Mouse (Mus musculus) MEL (cell line): ENCODE results near the gene Blm. TPM values are rescaled to one million over a fixed set of nuclear protein-coding genes. Genes with fewer than 3 reads are reported as not detected.
A peak's percentile ranks its signal among the peaks of the same experiment; 100 is the strongest.

Source experiments
- DNase-seq: peaks from one replicate; pipeline ENCODE4 v3.0.0; 2011; ENCODE audit warnings: low read depth, low spot score
- H3K27ac ChIP-seq: 2 replicates; pipeline ENCODE4 v1.5.1; 2012; ENCODE audit warnings: low read depth, mild to moderate bottlenecking, control low read depth, low read length, moderate library complexity; ENCODE audit not compliant: control insufficient read depth
- H3K27me3 ChIP-seq, 2 experiments: fragments of 150-350 bp in 1 of 2; sonication (generic) in 1 of 2; 2 replicates each; pipeline ENCODE4 v1.6.1; 2012; ENCODE audit warnings: low read length in 2 of 2, mild to moderate bottlenecking in 2 of 2, improper control_type of control experiment in 1 of 2, moderate library complexity in 1 of 2; ENCODE audit not compliant: insufficient read depth in 2 of 2, control insufficient read depth in 1 of 2
- H3K36me3 ChIP-seq, 2 experiments: 2 replicates each; pipeline ENCODE4 v1.6.1; 2012 to 2014; ENCODE audit warnings: low read length in 2 of 2, improper control_type of control experiment in 1 of 2, inconsistent platforms in 1 of 2, mild to moderate bottlenecking in 1 of 2; ENCODE audit not compliant: insufficient read depth in 2 of 2, control insufficient read depth in 1 of 2
- H3K4me1 ChIP-seq, 2 experiments: fragments of 150-350 bp in 1 of 2; sonication (generic) in 1 of 2; 2 replicates each; pipeline ENCODE4 v1.6.1; 2012; ENCODE audit warnings: low read length in 2 of 2, improper control_type of control experiment in 1 of 2, mild to moderate bottlenecking in 1 of 2; ENCODE audit not compliant: insufficient read depth in 2 of 2, control insufficient read depth in 1 of 2
- H3K4me3 ChIP-seq, 2 experiments: fragments of 150-350 bp in 1 of 2; sonication (generic) in 1 of 2; 2 replicates each; pipeline ENCODE4 v1.5.1; 2012; ENCODE audit warnings: low read depth in 2 of 2, low read length in 2 of 2, mild to moderate bottlenecking in 2 of 2, moderate library complexity in 2 of 2, control low read depth in 1 of 2, improper control_type of control experiment in 1 of 2; ENCODE audit not compliant: control insufficient read depth in 1 of 2, insufficient read depth in 1 of 2
- H3K79me2 ChIP-seq: 2 replicates; pipeline ENCODE4 v1.6.1; 2012; ENCODE audit warnings: mild to moderate bottlenecking, low read length, moderate library complexity; ENCODE audit not compliant: control insufficient read depth, poor library complexity, insufficient read depth
- H3K9ac ChIP-seq: 2 replicates; pipeline ENCODE4 v1.6.1; 2012; ENCODE audit warnings: low read depth, mild to moderate bottlenecking, control low read depth, low read length, moderate library complexity; ENCODE audit not compliant: control insufficient read depth, poor library complexity, severe bottlenecking
- H3K9me3 ChIP-seq: fragments of 150-350 bp; sonication (generic); replicated peaks from 2 replicates; pipeline ENCODE4 v1.6.1; 2012; ENCODE audit warnings: mild to moderate bottlenecking, low read length, improper control_type of control experiment, moderate library complexity; ENCODE audit not compliant: insufficient read depth
- BHLHE40 ChIP-seq: IDR thresholded peaks from 2 replicates; pipeline ENCODE4 v1.6.1; 2012; ENCODE audit warnings: low read depth, mild to moderate bottlenecking, inconsistent platforms, low read length, improper control_type of control experiment, borderline replicate concordance
- CHD1 ChIP-seq: IDR thresholded peaks from 2 replicates; pipeline ENCODE4 v1.6.1; 2012; ENCODE audit warnings: low read depth, mild to moderate bottlenecking, inconsistent platforms, low read length, improper control_type of control experiment
- CHD2 ChIP-seq: IDR thresholded peaks from 2 replicates; pipeline ENCODE4 v1.6.1; 2011; ENCODE audit warnings: low read length, improper control_type of control experiment
- CTCF ChIP-seq, 3 experiments: IDR thresholded peaks in 2 of 3; conservative IDR thresholded peaks in 1 of 3; 2 replicates each; pipeline ENCODE4 v1.5.1; 2011 to 2012; ENCODE audit warnings: low read length in 3 of 3, low read depth in 2 of 3, mild to moderate bottlenecking in 2 of 3, improper control_type of control experiment in 1 of 3, inconsistent platforms in 1 of 3, mixed read lengths in 1 of 3, moderate library complexity in 1 of 3; ENCODE audit not compliant: control insufficient read depth in 1 of 3, insufficient read depth in 1 of 3, poor library complexity in 1 of 3, severe bottlenecking in 1 of 3
- E2F4 ChIP-seq: IDR thresholded peaks from 2 replicates; pipeline ENCODE4 v1.6.1; 2011; ENCODE audit warnings: low read depth, low read length, improper control_type of control experiment, borderline replicate concordance
- ELF1 ChIP-seq: IDR thresholded peaks from 2 replicates; pipeline ENCODE4 v1.6.1; 2014; ENCODE audit warnings: low read depth, mild to moderate bottlenecking, inconsistent platforms, low read length, improper control_type of control experiment, moderate library complexity
- EP300 ChIP-seq, 2 experiments: IDR thresholded peaks; 2 replicates each; pipeline ENCODE4 v1.6.1; 2011; ENCODE audit warnings: improper control_type of control experiment in 2 of 2, low read length in 2 of 2, low read depth in 1 of 2, mild to moderate bottlenecking in 1 of 2
- ETS1 ChIP-seq: IDR thresholded peaks from 2 replicates; pipeline ENCODE4 v1.6.1; 2012; ENCODE audit warnings: low read depth, mild to moderate bottlenecking, inconsistent platforms, low read length, improper control_type of control experiment, moderate library complexity
- GABPA ChIP-seq: IDR thresholded peaks from 2 replicates; pipeline ENCODE4 v1.6.1; 2012; ENCODE audit warnings: low read depth, mild to moderate bottlenecking, inconsistent platforms, low read length, improper control_type of control experiment, moderate library complexity
- GATA1 ChIP-seq: IDR thresholded peaks from 2 replicates; pipeline ENCODE4 v1.6.1; 2011; ENCODE audit warnings: low read depth, low read length, improper control_type of control experiment
- HCFC1 ChIP-seq: IDR thresholded peaks from 2 replicates; pipeline ENCODE4 v1.6.1; 2012; ENCODE audit warnings: low read depth, mild to moderate bottlenecking, inconsistent platforms, low read length, improper control_type of control experiment, moderate library complexity
- JUND ChIP-seq: IDR thresholded peaks from 2 replicates; pipeline ENCODE4 v1.6.1; 2011; ENCODE audit warnings: low read depth, mild to moderate bottlenecking, improper control_type of control experiment, low read length
- KAT2A ChIP-seq: conservative IDR thresholded peaks from 2 replicates; pipeline ENCODE4 v1.6.1; 2012; ENCODE audit warnings: low read depth, low read length, improper control_type of control experiment, inconsistent platforms
- MAFK ChIP-seq: IDR thresholded peaks from 2 replicates; pipeline ENCODE4 v1.6.1; 2011; ENCODE audit warnings: low read depth, mild to moderate bottlenecking, low read length, improper control_type of control experiment, borderline replicate concordance
- MAX ChIP-seq: IDR thresholded peaks from 2 replicates; pipeline ENCODE4 v1.6.1; 2011; ENCODE audit warnings: low read length, improper control_type of control experiment
- MAZ ChIP-seq: IDR thresholded peaks from 2 replicates; pipeline ENCODE4 v1.6.1; 2012; ENCODE audit warnings: low read depth, mild to moderate bottlenecking, inconsistent platforms, low read length, improper control_type of control experiment
- MEF2A ChIP-seq: IDR thresholded peaks from 2 replicates; pipeline ENCODE4 v1.6.1; 2014; ENCODE audit warnings: low read depth, mild to moderate bottlenecking, inconsistent platforms, low read length, improper control_type of control experiment; ENCODE audit not compliant: poor library complexity, insufficient replicate concordance, severe bottlenecking; ENCODE audit errors: extremely low read depth
- MXI1 ChIP-seq: IDR thresholded peaks from 2 replicates; pipeline ENCODE4 v1.6.1; 2011; ENCODE audit warnings: mild to moderate bottlenecking, low read depth, low read length, improper control_type of control experiment
- MYB ChIP-seq: IDR thresholded peaks from 2 replicates; pipeline ENCODE4 v1.6.1; 2011; ENCODE audit warnings: mild to moderate bottlenecking, low read depth, low read length, improper control_type of control experiment
- MYC ChIP-seq: IDR thresholded peaks from 2 replicates; pipeline ENCODE4 v1.6.1; 2011; ENCODE audit warnings: low read depth, mild to moderate bottlenecking, low read length, improper control_type of control experiment, moderate library complexity
- NELFE ChIP-seq: IDR thresholded peaks from 2 replicates; pipeline ENCODE4 v1.6.1; 2011; ENCODE audit warnings: low read depth, low read length, improper control_type of control experiment
- NRF1 ChIP-seq: IDR thresholded peaks from 2 replicates; pipeline ENCODE4 v1.6.1; 2014; ENCODE audit warnings: low read depth, mild to moderate bottlenecking, inconsistent platforms, low read length, improper control_type of control experiment, moderate library complexity; ENCODE audit not compliant: poor library complexity, insufficient read depth, severe bottlenecking
- POLR2A ChIP-seq, 2 experiments: IDR thresholded peaks; 2 replicates each; pipeline ENCODE4 v1.6.1; 2011 to 2012; ENCODE audit warnings: low read length in 2 of 2, mild to moderate bottlenecking in 2 of 2, control low read depth in 1 of 2, improper control_type of control experiment in 1 of 2, low read depth in 1 of 2, moderate library complexity in 1 of 2; ENCODE audit not compliant: control insufficient read depth in 1 of 2, insufficient read depth in 1 of 2, poor library complexity in 1 of 2
- POLR2AphosphoS2 ChIP-seq: IDR thresholded peaks from 2 replicates; pipeline ENCODE4 v1.6.1; 2011; ENCODE audit warnings: low read length, improper control_type of control experiment
- POLR2AphosphoS5 ChIP-seq: IDR thresholded peaks from 2 replicates; pipeline ENCODE4 v1.6.1; 2012; ENCODE audit warnings: low read depth, borderline replicate concordance, mild to moderate bottlenecking, inconsistent platforms, low read length, moderate library complexity, mixed read lengths
- RAD21 ChIP-seq: IDR thresholded peaks from 2 replicates; pipeline ENCODE4 v1.6.1; 2011; ENCODE audit warnings: mild to moderate bottlenecking, low read depth, low read length, improper control_type of control experiment
- RCOR1 ChIP-seq: IDR thresholded peaks from 2 replicates; pipeline ENCODE4 v1.6.1; 2012; ENCODE audit warnings: low read depth, mild to moderate bottlenecking, inconsistent platforms, low read length, improper control_type of control experiment
- SIN3A ChIP-seq: IDR thresholded peaks from 2 replicates; pipeline ENCODE4 v1.6.1; 2012; ENCODE audit warnings: low read length, improper control_type of control experiment, inconsistent platforms
- SMC3 ChIP-seq: IDR thresholded peaks from 2 replicates; pipeline ENCODE4 v1.6.1; 2011; ENCODE audit warnings: low read depth, low read length, improper control_type of control experiment
- TAL1 ChIP-seq: IDR thresholded peaks from 2 replicates; pipeline ENCODE4 v1.6.1; 2012; ENCODE audit warnings: mild to moderate bottlenecking, inconsistent platforms, low read length, moderate library complexity, mixed read lengths
- TBP ChIP-seq: IDR thresholded peaks from 2 replicates; pipeline ENCODE4 v1.8.0; 2011; ENCODE audit warnings: low read depth, low read length, improper control_type of control experiment
- TCF12 ChIP-seq: IDR thresholded peaks from 2 replicates; pipeline ENCODE4 v1.6.1; 2014; ENCODE audit warnings: low read depth, mild to moderate bottlenecking, inconsistent platforms, low read length, improper control_type of control experiment, moderate library complexity
- UBTF ChIP-seq: IDR thresholded peaks from 2 replicates; pipeline ENCODE4 v1.6.1; 2012; ENCODE audit warnings: low read depth, mild to moderate bottlenecking, inconsistent platforms, low read length, improper control_type of control experiment, moderate library complexity, borderline replicate concordance; ENCODE audit not compliant: insufficient read depth
- USF1 ChIP-seq: IDR thresholded peaks from 2 replicates; pipeline ENCODE4 v1.6.1; 2014; ENCODE audit warnings: low read depth, mild to moderate bottlenecking, inconsistent platforms, low read length, improper control_type of control experiment, moderate library complexity
- USF2 ChIP-seq, 2 experiments: IDR thresholded peaks; 2 replicates each; pipeline ENCODE4 v1.6.1; 2011 to 2012; ENCODE audit warnings: improper control_type of control experiment in 2 of 2, low read length in 2 of 2, borderline replicate concordance in 1 of 2, inconsistent platforms in 1 of 2, low read depth in 1 of 2, mild to moderate bottlenecking in 1 of 2; ENCODE audit not compliant: insufficient read depth in 1 of 2
- ZC3H11A ChIP-seq: IDR thresholded peaks from 2 replicates; pipeline ENCODE4 v1.6.1; 2012; ENCODE audit warnings: low read depth, mild to moderate bottlenecking, inconsistent platforms, low read length, improper control_type of control experiment
- ZKSCAN1 ChIP-seq: IDR thresholded peaks from 2 replicates; pipeline ENCODE4 v1.6.1; 2012; ENCODE audit warnings: low read depth, mild to moderate bottlenecking, inconsistent platforms, low read length, improper control_type of control experiment, moderate library complexity
- ZNF384 ChIP-seq: IDR thresholded peaks from 2 replicates; pipeline ENCODE4 v1.6.1; 2012; ENCODE audit warnings: low read depth, mild to moderate bottlenecking, inconsistent platforms, low read length, improper control_type of control experiment
- polyA plus RNA-seq, 2 experiments: library from polyadenylated mRNA; stranded (reverse) in 1 of 2; unstranded in 1 of 2; fragments of >175 nt in 1 of 2; fragments of >200 nt in 1 of 2; gene quantifications; 2 replicates each; pipeline versions ENCODE4 v1.2.1 to v1.2.4; 2012; ENCODE audit warnings: low replicate concordance in 2 of 2, low read depth in 1 of 2; ENCODE audit not compliant: insufficient read length in 2 of 2, insufficient read depth in 1 of 2, missing spikeins in 1 of 2
- total RNA-seq: library from RNA; depleted of rRNA; stranded (reverse); fragments of 300-350 nt; gene quantifications from 2 replicates; pipeline ENCODE4 v1.2.3, GENCODE M21; 2012

Gene Blm
- total and polyA plus RNA-seq, 3 experiments, result 28.5 to 83.8 (median 52.0) TPM

DNA sequence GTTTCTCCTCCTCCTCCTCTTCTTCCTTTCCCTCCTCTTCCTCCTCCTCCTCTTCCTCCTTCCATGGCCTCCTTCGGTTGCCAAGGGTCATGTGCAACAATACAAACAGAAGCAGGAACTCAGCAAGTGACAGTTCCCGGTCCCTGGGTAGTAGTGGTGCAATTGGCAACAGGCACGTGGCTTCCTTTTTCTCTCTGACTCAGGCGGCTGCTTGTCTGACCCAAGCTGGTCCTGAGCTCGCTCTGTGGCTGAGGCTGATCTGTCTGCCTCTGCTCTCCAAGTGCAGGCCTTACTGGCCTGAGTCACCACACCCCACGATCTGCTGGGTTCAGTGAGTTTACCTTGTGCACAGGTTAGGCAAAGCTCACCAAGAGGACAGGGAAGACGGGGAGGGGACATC is 108.6 kb downstream of the Blm start:
- Histone ChIP-seq H3K36me3 (no peaks in the 10 kb centered on the region; a peak in 1 of 4 replicates), H3K27ac (peak overlapping the region; percentile 27; the same call in 1 of the 2 replicates), H3K4me1 (peaks cover 0 to 13% of the 10 kb centered on the region in 2 experiments; a peak in 2 of 4 replicates), H3K79me2 (no peaks in the 10 kb centered on the region), H3K9ac (peak overlapping the region; percentile 22; the same call in 1 of the 2 replicates), H3K27me3 (no peaks in the 10 kb centered on the region), H3K9me3 (no peaks in the 10 kb centered on the region), H3K4me3 (no peak overlapping the region)
- peak; percentile 56 for DNase-seq
- no peak for TF ChIP-seq MAZ
- TF ChIP-seq USF1, result peak; percentile 67
- TF ChIP-seq NELFE, result no peak
- TF ChIP-seq POLR2A (IDR thresholded peaks at IDR 0.05; ENCODE audit: control insufficient read depth in 1 of 2, insufficient read depth in 1 of 2, low read depth in 1 of 2, low read length in 2 of 2, poor library complexity in 1 of 2), result no peak
- no peak for TF ChIP-seq SMC3
- TF ChIP-seq ZKSCAN1, result no peak
- no peak for TF ChIP-seq ETS1
- TF ChIP-seq E2F4, result no peak
- no peak for TF ChIP-seq KAT2A
- TF ChIP-seq MYC, result no peak
- no peak for TF ChIP-seq GABPA
- TF ChIP-seq TAL1, result no peak
- no peak for TF ChIP-seq TCF12
- no peak for TF ChIP-seq EP300 (IDR thresholded peaks at IDR 0.05; ENCODE audit: low read depth in 1 of 2, low read length in 2 of 2)
- TF ChIP-seq HCFC1, result no peak
- no peak for TF ChIP-seq USF2 (IDR thresholded peaks at IDR 0.05; ENCODE audit: borderline replicate concordance in 1 of 2, insufficient read depth in 1 of 2, low read depth in 1 of 2, low read length in 2 of 2)
- 0 out of 2 replicates have a peak, but pooled peaks have one; percentile 30 for TF ChIP-seq SIN3A
- TF ChIP-seq POLR2AphosphoS2, result no peak
- no peak for TF ChIP-seq UBTF
- TF ChIP-seq ZNF384, result no peak
- no peak for TF ChIP-seq ZC3H11A
- TF ChIP-seq GATA1, result no peak
- no peak for TF ChIP-seq CHD2
- TF ChIP-seq MYB, result no peak
- TF ChIP-seq BHLHE40, result peak; percentile 28; the same call in 1 of the 2 replicates
- no peak for TF ChIP-seq JUND
- peak; percentile 77 for TF ChIP-seq MAX
- TF ChIP-seq POLR2AphosphoS5, result no peak
- TF ChIP-seq MXI1, result peak; percentile 74
- no peak for TF ChIP-seq CHD1
- TF ChIP-seq TBP, result no peak
- TF ChIP-seq RAD21, result no peak
- no peak for TF ChIP-seq NRF1
- no peak for TF ChIP-seq MEF2A
- TF ChIP-seq RCOR1, result no peak
- no peak for TF ChIP-seq CTCF (IDR thresholded peaks at IDR 0.05 in 2 of 3, conservative IDR thresholded peaks at IDR 0.05 in 1 of 3; ENCODE audit: control insufficient read depth in 1 of 3, insufficient read depth in 1 of 3, low read depth in 2 of 3, low read length in 3 of 3, poor library complexity in 1 of 3, severe bottlenecking in 1 of 3)
- no peak for TF ChIP-seq MAFK
- TF ChIP-seq ELF1, result no peak
